Mouse (Mus musculus) kidney, embryonic 14.5 days (tissue): ENCODE results near the gene Abhd2. TPM values are rescaled to one million over a fixed set of nuclear protein-coding genes. Genes with fewer than 3 reads are reported as not detected.
A peak's percentile ranks its signal among the peaks of the same experiment; 100 is the strongest.

Experiments
- ATAC-seq: fragments of 200-750 bp; cut with Nextera tagmentation; 2 replicates; pipeline ENCODE4 v1.8.0; 2017; ENCODE audit warnings: moderate number of reproducible peaks, mild to moderate bottlenecking, moderate TSS enrichment, moderate library complexity; ENCODE audit not compliant: low FRiP score, low TSS enrichment
- H3K27ac ChIP-seq: fragments of 300-500 bp; sonication (generic); 2 replicates; pipeline ENCODE4 v1.5.1; 2014; ENCODE audit warnings: low read depth, mild to moderate bottlenecking, low read length, moderate library complexity, mixed read lengths
- H3K27me3 ChIP-seq: fragments of 300-500 bp; sonication (generic); 2 replicates; pipeline ENCODE4 v1.6.1; 2014; ENCODE audit warnings: mild to moderate bottlenecking, low read length; ENCODE audit not compliant: control insufficient read depth, insufficient read depth
- H3K36me3 ChIP-seq: fragments of 300-500 bp; sonication (generic); 2 replicates; pipeline ENCODE4 v1.6.1; 2014; ENCODE audit warnings: low read length, mixed read lengths; ENCODE audit not compliant: control insufficient read depth, insufficient read depth
- H3K4me1 ChIP-seq: fragments of 300-500 bp; sonication (generic); 2 replicates; pipeline ENCODE4 v1.6.1; 2014; ENCODE audit warnings: low read length, mixed read lengths; ENCODE audit not compliant: control insufficient read depth, insufficient read depth
- H3K4me2 ChIP-seq: fragments of 300-500 bp; sonication (generic); replicated peaks from 2 replicates; pipeline ENCODE4 v1.6.1; 2014; ENCODE audit warnings: low read depth, mild to moderate bottlenecking, low read length
- H3K4me3 ChIP-seq: fragments of 300-500 bp; sonication (generic); 2 replicates; pipeline ENCODE4 v1.5.1; 2014; ENCODE audit warnings: mild to moderate bottlenecking, low read length
- H3K9ac ChIP-seq: fragments of 300-500 bp; sonication (generic); 2 replicates; pipeline ENCODE4 v1.6.1; 2014; ENCODE audit warnings: low read depth, mild to moderate bottlenecking, low read length, moderate library complexity
- H3K9me3 ChIP-seq: fragments of 300-500 bp; sonication (generic); 2 replicates; pipeline ENCODE4 v1.6.1; 2016; ENCODE audit warnings: low read length; ENCODE audit not compliant: control insufficient read depth
- WGBS: fragments of 180-500 bp; shearing (Covaris S2); extraction: QIAGEN DNeasy Blood & Tissue Kit; methylation state at CpG from one replicate; pipeline ENCODE4 v1.1.7; 2014; 5-methylcytosine and 5-hydroxymethylcytosine counted together
- polyA plus RNA-seq: library from polyadenylated mRNA; unstranded; fragments of >200 nt; fragmentation: Nextera tagmentation; extraction: Ambion mirVana; gene quantifications from 2 replicates; pipeline ENCODE4 v1.2.1, GENCODE M21; 2014

Gene Abhd2
- polyA plus RNA-seq, 1 experiment from 2014 or later = 12.6 TPM

- no peak for ATAC-seq
- no peak overlapping the region for H3K27ac ChIP-seq
- WGBS = 74% methylated on average over 10 of the region's 10 CpGs
Measured at GRCm38 (mm10) chr7:79241931-79242625, 30.9 kb upstream of the Abhd2 start.

GRCm38 (mm10) chr7:79243236-79243635 is 29.8 kb upstream of the Abhd2 start:
- H3K4me1 ChIP-seq = no peaks in the 10 kb centered on the region; the same call in 1 of the 2 replicates
- 65% methylated on average over 4 of the region's 4 CpGs for WGBS
- H3K4me3 ChIP-seq = no peak overlapping the region
- H3K4me2 ChIP-seq = no peak overlapping the region
- ATAC-seq = no peak
- H3K9me3 ChIP-seq = no peaks in the 10 kb centered on the region
- H3K36me3 ChIP-seq = no peaks in the 10 kb centered on the region
- no peak overlapping the region for H3K27ac ChIP-seq
- no peak overlapping the region for H3K9ac ChIP-seq
- H3K27me3 ChIP-seq = no peaks in the 10 kb centered on the region

More at GRCm38 (mm10) chr7:79241931-79242625, 30.9 kb upstream of the Abhd2 start:
- no peaks in the 10 kb centered on the region; the same call in 1 of the 2 replicates for H3K4me1 ChIP-seq
- H3K27me3 ChIP-seq = no peaks in the 10 kb centered on the region
- H3K36me3 ChIP-seq = no peaks in the 10 kb centered on the region
- no peaks in the 10 kb centered on the region for H3K9me3 ChIP-seq
- H3K4me2 ChIP-seq = no peak overlapping the region
- H3K9ac ChIP-seq = no peak overlapping the region
- H3K4me3 ChIP-seq = no peak overlapping the region

- Histone ChIP-seq H3K27me3 (no peaks in the 10 kb centered on the region), H3K9me3 (no peaks in the 10 kb centered on the region), H3K9ac (no peak overlapping the region), H3K4me2 (peak overlapping the region; percentile 35), H3K4me1 (no peaks in the 10 kb centered on the region; the same call in 1 of the 2 replicates), H3K36me3 (no peaks in the 10 kb centered on the region), H3K27ac (no peak overlapping the region), H3K4me3 (peak overlapping the region; percentile 16)
- ATAC-seq = peak; percentile 56
- whole genome bisulfite sequencing = 9% methylated on average over 18 of the region's 18 CpGs
Measured at GRCm38 (mm10) chr7:79246039-79246670, 26.8 kb upstream of the Abhd2 start.

- Histone ChIP-seq H3K4me2 (no peak overlapping the region), H3K27ac (no peak overlapping the region), H3K9me3 (no peaks in the 10 kb centered on the region), H3K9ac (no peak overlapping the region), H3K4me3 (no peak overlapping the region), H3K27me3 (no peaks in the 10 kb centered on the region), H3K4me1 (no peaks in the 10 kb centered on the region; the same call in 1 of the 2 replicates), H3K36me3 (no peaks in the 10 kb centered on the region)
- WGBS = 58% methylated on average over 1 of the region's 1 CpGs
- no peak for ATAC-seq
Measured at GRCm38 (mm10) chr7:79247408-79247807, 25.6 kb upstream of the Abhd2 start.

GRCm38 (mm10) chr7:79247881-79248389 is 25.1 kb upstream of the Abhd2 start:
- H3K9me3 ChIP-seq = no peaks in the 10 kb centered on the region
- ATAC-seq = no peak
- no peak overlapping the region for H3K27ac ChIP-seq
- no peaks in the 10 kb centered on the region; the same call in 1 of the 2 replicates for H3K4me1 ChIP-seq
- no peak overlapping the region for H3K4me3 ChIP-seq
- no peak overlapping the region for H3K4me2 ChIP-seq
- H3K27me3 ChIP-seq = no peaks in the 10 kb centered on the region
- no peak overlapping the region for H3K9ac ChIP-seq
- H3K36me3 ChIP-seq = no peaks in the 10 kb centered on the region
- 43% methylated on average over 7 of the region's 7 CpGs for WGBS

GRCm38 (mm10) chr7:79249581-79249980 is 23.4 kb upstream of the Abhd2 start:
- Histone ChIP-seq H3K27me3 (no peaks in the 10 kb centered on the region), H3K4me2 (no peak overlapping the region), H3K9me3 (no peaks in the 10 kb centered on the region), H3K4me3 (no peak overlapping the region), H3K4me1 (no peaks in the 10 kb centered on the region; the same call in 1 of the 2 replicates), H3K27ac (no peak overlapping the region), H3K9ac (no peak overlapping the region), H3K36me3 (no peaks in the 10 kb centered on the region)
- no peak for ATAC-seq
- 94% methylated on average over 2 of the region's 2 CpGs for WGBS

- 74% methylated on average over 3 of the region's 3 CpGs for WGBS
- no peaks in the 10 kb centered on the region for H3K4me1 ChIP-seq
- no peaks in the 10 kb centered on the region for H3K36me3 ChIP-seq
- no peak overlapping the region for H3K4me3 ChIP-seq
- H3K4me2 ChIP-seq = no peak overlapping the region
- H3K9ac ChIP-seq = no peak overlapping the region
- no peak for ATAC-seq
- no peak overlapping the region for H3K27ac ChIP-seq
- no peaks in the 10 kb centered on the region for H3K27me3 ChIP-seq
- H3K9me3 ChIP-seq = no peaks in the 10 kb centered on the region
Measured at GRCm38 (mm10) chr7:79254248-79254888, 18.6 kb upstream of the Abhd2 start.

GRCm38 (mm10) chr7:79255350-79255749 is 17.6 kb upstream of the Abhd2 start:
- H3K4me1 ChIP-seq = no peaks in the 10 kb centered on the region
- no peak for ATAC-seq
- no peak overlapping the region for H3K27ac ChIP-seq
- no peak overlapping the region for H3K4me2 ChIP-seq
- no peaks in the 10 kb centered on the region for H3K36me3 ChIP-seq
- WGBS = 93% methylated on average over 7 of the region's 7 CpGs
- no peak overlapping the region for H3K4me3 ChIP-seq
- no peaks in the 10 kb centered on the region for H3K27me3 ChIP-seq
- no peak overlapping the region for H3K9ac ChIP-seq
- H3K9me3 ChIP-seq = no peaks in the 10 kb centered on the region

GRCm38 (mm10) chr7:79255752-79256151 is 17.2 kb upstream of the Abhd2 start:
- Histone ChIP-seq H3K9me3 (no peaks in the 10 kb centered on the region), H3K27me3 (no peaks in the 10 kb centered on the region), H3K4me3 (no peak overlapping the region), H3K4me2 (no peak overlapping the region), H3K4me1 (no peaks in the 10 kb centered on the region), H3K27ac (no peak overlapping the region), H3K36me3 (no peaks in the 10 kb centered on the region), H3K9ac (no peak overlapping the region)
- no peak for ATAC-seq
- 89% methylated on average over 10 of the region's 10 CpGs for WGBS
